Mouse (Mus musculus): ENCODE results near the gene Usp5. TPM values are rescaled to one million over a fixed set of nuclear protein-coding genes. Genes with fewer than 3 reads are reported as not detected.

The Usp5 gene
- total RNA-seq, 1 experiment: 150 TPM

GRCm38 (mm10) chr6:124782436-124782835 is 46.8 kb downstream of the Usp5 start:
- in situ Hi-C loops (cut with MboI; ENCODE audit: low sequenced_read_pairs in 2 of 2, unreplicated experiment in 2 of 2): no loop called here
- Histone ChIP-seq H3K36me3 (ENCODE audit: control insufficient read depth, insufficient read depth, low read length, poor library complexity, severe bottlenecking) (no peaks in the 10 kb centered on the region), H3K4me1 (ENCODE audit: control insufficient read depth in 2 of 2, insufficient read depth in 2 of 2, low read length in 2 of 2, poor library complexity in 1 of 2) (peaks cover 3 to 14% of the 10 kb centered on the region in 2 experiments; a peak in 3 of 4 replicates), H3K27ac (ENCODE audit: insufficient read depth, low read depth, low read length, poor library complexity, severe bottlenecking) (peak overlapping the region; percentile 1; the same call in 1 of the 2 replicates), H3K9ac (ENCODE audit: insufficient read depth, low read depth, low read length, poor library complexity, severe bottlenecking) (0 out of 2 replicates have a peak overlapping the region, but pooled peaks have one; percentile 34), H3K9me3 (ENCODE audit: control insufficient read depth, insufficient read depth, low read depth, low read length) (no peaks in the 10 kb centered on the region), H3K4me3 (ENCODE audit: insufficient read depth in 1 of 2, low read depth in 1 of 2, low read length in 2 of 2, poor library complexity in 1 of 2, severe bottlenecking in 1 of 2) (peak overlapping the region in 1 of 2 experiments; percentile 63; a peak in 2 of 4 replicates)
- DNase-seq (ENCODE audit: low read depth, low spot score): peak; percentile 74
- TF ChIP-seq MAFK (IDR thresholded peaks at IDR 0.05; ENCODE audit: insufficient read depth, low read depth, low read length): no peak
- no peak for TF ChIP-seq ZNF384 (IDR thresholded peaks at IDR 0.05; ENCODE audit: low read depth, low read length)
- TF ChIP-seq CHD2 (IDR thresholded peaks at IDR 0.05; ENCODE audit: low read depth, low read length): no peak
- TF ChIP-seq HCFC1 (IDR thresholded peaks at IDR 0.05; ENCODE audit: borderline replicate concordance, insufficient read depth, low read length): no peak
- no peak for TF ChIP-seq ZC3H11A (IDR thresholded peaks at IDR 0.05; ENCODE audit: borderline replicate concordance, low read depth, low read length)

GRCm38 (mm10) chr6:124780917-124781316 is 48.4 kb downstream of the Usp5 start:
- DNase-seq (ENCODE audit: low read depth, low spot score): no peak
- no peak for TF ChIP-seq ZC3H11A (IDR thresholded peaks at IDR 0.05; ENCODE audit: borderline replicate concordance, low read depth, low read length)
- TF ChIP-seq ZNF384 (IDR thresholded peaks at IDR 0.05; ENCODE audit: low read depth, low read length): no peak
- TF ChIP-seq HCFC1 (IDR thresholded peaks at IDR 0.05; ENCODE audit: borderline replicate concordance, insufficient read depth, low read length): no peak
- no peak for TF ChIP-seq CHD2 (IDR thresholded peaks at IDR 0.05; ENCODE audit: low read depth, low read length)
- TF ChIP-seq MAFK (IDR thresholded peaks at IDR 0.05; ENCODE audit: insufficient read depth, low read depth, low read length): no peak
- no peak overlapping the region for H3K4me3 ChIP-seq (ENCODE audit: insufficient read depth in 1 of 2, low read depth in 1 of 2, low read length in 2 of 2, poor library complexity in 1 of 2, severe bottlenecking in 1 of 2)
- no peak overlapping the region for H3K27ac ChIP-seq (ENCODE audit: insufficient read depth, low read depth, low read length, poor library complexity, severe bottlenecking)
- H3K4me1 ChIP-seq (ENCODE audit: control insufficient read depth in 2 of 2, insufficient read depth in 2 of 2, low read length in 2 of 2, poor library complexity in 1 of 2): peaks cover 3 to 8% of the 10 kb centered on the region in 2 experiments; a peak in 3 of 4 replicates
- H3K36me3 ChIP-seq (ENCODE audit: control insufficient read depth, insufficient read depth, low read length, poor library complexity, severe bottlenecking): no peaks in the 10 kb centered on the region
- in situ Hi-C loops (cut with MboI; ENCODE audit: low sequenced_read_pairs in 2 of 2, unreplicated experiment in 2 of 2): no loop called here
- no peaks in the 10 kb centered on the region for H3K9me3 ChIP-seq (ENCODE audit: control insufficient read depth, insufficient read depth, low read depth, low read length)
- no peak overlapping the region for H3K9ac ChIP-seq (ENCODE audit: insufficient read depth, low read depth, low read length, poor library complexity, severe bottlenecking)

GRCm38 (mm10) chr6:124779984-124780416 is 49.3 kb downstream of the Usp5 start:
- Histone ChIP-seq H3K36me3 (ENCODE audit: control insufficient read depth, insufficient read depth, low read length, poor library complexity, severe bottlenecking) (no peaks in the 10 kb centered on the region), H3K9ac (ENCODE audit: insufficient read depth, low read depth, low read length, poor library complexity, severe bottlenecking) (no peak overlapping the region), H3K9me3 (ENCODE audit: control insufficient read depth, insufficient read depth, low read depth, low read length) (no peaks in the 10 kb centered on the region), H3K4me1 (ENCODE audit: control insufficient read depth in 2 of 2, insufficient read depth in 2 of 2, low read length in 2 of 2, poor library complexity in 1 of 2) (peaks cover 3 to 8% of the 10 kb centered on the region in 2 experiments; a peak in 3 of 4 replicates), H3K4me3 (ENCODE audit: insufficient read depth in 1 of 2, low read depth in 1 of 2, low read length in 2 of 2, poor library complexity in 1 of 2, severe bottlenecking in 1 of 2) (peak overlapping the region; percentile 9 to 19; a peak in 2 of 4 replicates), H3K27ac (ENCODE audit: insufficient read depth, low read depth, low read length, poor library complexity, severe bottlenecking) (no peak overlapping the region)
- no peak for DNase-seq (ENCODE audit: low read depth, low spot score)
- in situ Hi-C loops (cut with MboI; ENCODE audit: low sequenced_read_pairs in 2 of 2, unreplicated experiment in 2 of 2): no loop called here
- TF ChIP-seq ZNF384 (IDR thresholded peaks at IDR 0.05; ENCODE audit: low read depth, low read length): no peak
- no peak for TF ChIP-seq CHD2 (IDR thresholded peaks at IDR 0.05; ENCODE audit: low read depth, low read length)
- no peak for TF ChIP-seq HCFC1 (IDR thresholded peaks at IDR 0.05; ENCODE audit: borderline replicate concordance, insufficient read depth, low read length)
- TF ChIP-seq MAFK (IDR thresholded peaks at IDR 0.05; ENCODE audit: insufficient read depth, low read depth, low read length): no peak
- no peak for TF ChIP-seq ZC3H11A (IDR thresholded peaks at IDR 0.05; ENCODE audit: borderline replicate concordance, low read depth, low read length)

- Histone ChIP-seq H3K36me3 (ENCODE audit: control insufficient read depth, insufficient read depth, low read length, poor library complexity, severe bottlenecking) (no peaks in the 10 kb centered on the region), H3K4me1 (ENCODE audit: control insufficient read depth in 2 of 2, insufficient read depth in 2 of 2, low read length in 2 of 2, poor library complexity in 1 of 2) (peaks cover 3 to 8% of the 10 kb centered on the region in 2 experiments; a peak in 3 of 4 replicates), H3K9me3 (ENCODE audit: control insufficient read depth, insufficient read depth, low read depth, low read length) (no peaks in the 10 kb centered on the region), H3K27ac (ENCODE audit: insufficient read depth, low read depth, low read length, poor library complexity, severe bottlenecking) (no peak within 1 kb of the TSS), H3K4me3 (ENCODE audit: insufficient read depth in 1 of 2, low read depth in 1 of 2, low read length in 2 of 2, poor library complexity in 1 of 2, severe bottlenecking in 1 of 2) (peak within 1 kb of the TSS; percentile 9 to 19; a peak in 3 of 4 replicates), H3K9ac (ENCODE audit: insufficient read depth, low read depth, low read length, poor library complexity, severe bottlenecking) (no peak within 1 kb of the TSS)
- DNase-seq (ENCODE audit: low read depth, low spot score): no peak
- in situ Hi-C loops (cut with MboI; ENCODE audit: low sequenced_read_pairs in 2 of 2, unreplicated experiment in 2 of 2): no loop called here
- TF ChIP-seq CHD2 (IDR thresholded peaks at IDR 0.05; ENCODE audit: low read depth, low read length) (no peak), ZNF384 (IDR thresholded peaks at IDR 0.05; ENCODE audit: low read depth, low read length) (no peak), MAFK (IDR thresholded peaks at IDR 0.05; ENCODE audit: insufficient read depth, low read depth, low read length) (no peak), HCFC1 (IDR thresholded peaks at IDR 0.05; ENCODE audit: borderline replicate concordance, insufficient read depth, low read length) (no peak), ZC3H11A (IDR thresholded peaks at IDR 0.05; ENCODE audit: borderline replicate concordance, low read depth, low read length) (no peak)
Observed at GRCm38 (mm10) chr6:124779222-124779983, 49.9 kb downstream of the Usp5 start, which contains the start of gene Lrrc23. Gene Lrrc23, minus strand, starts transcription at chr6:124779727.
